Mouse (Mus musculus): Measurements from ENCODE around the gene Gm5737.

Gene Gm5737

DNA sequence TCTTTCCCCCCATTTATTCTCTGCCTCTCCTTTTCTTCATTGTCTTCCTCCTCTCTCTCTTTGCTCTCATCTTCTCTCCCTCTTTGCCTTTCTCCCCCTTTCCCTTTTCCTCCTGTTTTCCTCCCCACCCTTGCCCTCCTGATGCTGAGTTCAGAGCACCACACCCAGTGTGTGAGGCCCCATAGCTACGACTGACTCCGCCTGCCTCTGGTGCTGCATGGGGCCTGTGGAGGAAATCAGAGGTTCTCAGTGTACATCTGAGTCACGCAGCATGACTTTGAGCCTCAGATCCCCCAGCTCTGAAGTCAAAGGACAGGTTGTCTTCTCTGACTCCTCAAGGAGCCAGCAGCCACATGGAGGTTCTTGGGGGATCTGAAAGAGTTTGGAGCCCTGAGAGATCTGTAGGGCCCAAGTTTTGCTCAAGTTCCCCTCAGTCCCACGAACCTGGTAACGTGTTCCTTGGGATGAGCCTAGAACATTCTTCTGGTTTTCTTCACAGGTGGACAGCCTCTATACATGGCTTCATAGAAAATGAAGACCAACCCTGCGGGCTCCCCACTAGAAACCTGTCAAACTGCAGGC is at the start of gene Gm5737:
Gene Gm5737 (plus strand): TSS at position 532 of the 582 bp plus-strand sequence.
- DNase-seq = no peak

DNA sequence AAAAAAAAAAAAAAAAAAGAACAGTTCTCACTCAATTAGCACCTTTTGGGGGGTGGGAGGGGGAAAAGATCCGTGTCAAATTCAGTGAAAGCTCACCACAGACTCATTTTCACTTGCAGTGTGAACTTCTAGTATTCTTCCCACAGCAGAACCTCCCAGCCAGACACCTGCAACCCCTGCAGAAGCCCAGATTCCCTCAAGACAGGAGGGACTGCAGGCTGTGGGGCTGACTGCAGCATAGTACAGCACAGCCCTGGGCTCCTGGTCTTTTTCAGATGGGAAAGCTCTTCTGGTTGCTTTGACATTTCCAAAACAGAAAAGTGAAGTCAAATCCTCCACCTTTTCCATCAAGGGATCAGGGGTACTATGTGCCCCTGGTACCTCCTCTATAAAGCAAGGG is 44.8 kb upstream of the Gm5737 start:
- DNase-seq = no peak

DNA sequence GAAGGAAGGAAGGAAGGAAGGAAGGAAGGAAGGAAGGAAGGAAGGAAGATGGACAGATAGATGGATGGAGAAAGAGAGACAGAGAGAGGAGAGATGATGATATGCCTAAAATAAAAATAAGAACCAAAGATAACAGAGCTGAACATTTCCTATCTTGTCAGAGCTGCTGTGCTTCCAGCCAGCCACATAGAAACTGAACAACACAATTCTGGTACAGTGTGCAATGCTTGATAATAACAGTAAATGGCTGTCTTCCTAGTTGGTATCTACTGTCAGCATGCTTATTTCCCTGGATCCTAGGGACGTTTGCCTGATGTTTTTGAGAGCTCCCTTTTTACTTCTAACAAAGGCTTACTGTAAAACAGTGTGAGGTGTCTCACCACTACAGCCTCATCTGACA is 40.8 kb upstream of the Gm5737 start:
- no peak for DNase-seq

DNA sequence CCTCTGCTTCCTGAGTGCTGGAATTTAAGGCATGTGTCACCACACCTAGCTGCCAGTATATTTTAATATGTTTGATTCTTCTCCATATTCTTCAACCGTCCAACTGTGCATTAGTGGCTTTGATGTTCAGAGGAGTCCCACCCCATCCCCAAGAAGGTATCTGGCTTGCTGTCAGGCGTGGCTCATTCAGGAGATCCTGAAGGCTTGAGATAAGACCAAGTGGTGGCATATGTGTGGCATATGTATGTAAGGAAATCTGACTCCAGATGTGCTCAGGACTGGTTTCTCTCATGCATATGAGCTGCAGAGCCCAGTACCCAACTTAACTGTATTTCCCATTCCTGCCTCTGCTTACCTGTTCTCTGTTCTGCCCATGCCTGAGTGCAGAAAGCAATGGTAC is 34.2 kb upstream of the Gm5737 start:
- no peak for DNase-seq

DNA sequence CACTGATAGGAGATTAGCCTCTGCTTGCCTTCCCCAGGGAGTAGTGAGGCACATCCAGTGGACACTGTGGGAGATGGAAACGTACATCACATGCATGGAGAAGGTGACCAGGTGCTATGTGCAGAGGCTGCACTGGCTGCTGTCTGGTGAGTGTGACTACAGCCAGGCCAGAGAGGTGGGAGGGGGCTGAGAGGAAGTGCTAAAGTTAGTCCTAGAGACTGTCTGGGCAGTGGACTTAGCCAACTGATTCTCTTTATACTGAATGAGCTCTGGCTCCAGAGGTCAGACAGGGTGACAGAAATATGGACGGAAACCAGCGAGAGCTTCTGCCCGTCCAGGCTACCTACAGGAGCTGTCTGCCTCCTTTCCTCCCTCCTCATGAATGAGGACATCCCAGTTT is 16.6 kb upstream of the Gm5737 start:
- DNase-seq = no peak

DNA sequence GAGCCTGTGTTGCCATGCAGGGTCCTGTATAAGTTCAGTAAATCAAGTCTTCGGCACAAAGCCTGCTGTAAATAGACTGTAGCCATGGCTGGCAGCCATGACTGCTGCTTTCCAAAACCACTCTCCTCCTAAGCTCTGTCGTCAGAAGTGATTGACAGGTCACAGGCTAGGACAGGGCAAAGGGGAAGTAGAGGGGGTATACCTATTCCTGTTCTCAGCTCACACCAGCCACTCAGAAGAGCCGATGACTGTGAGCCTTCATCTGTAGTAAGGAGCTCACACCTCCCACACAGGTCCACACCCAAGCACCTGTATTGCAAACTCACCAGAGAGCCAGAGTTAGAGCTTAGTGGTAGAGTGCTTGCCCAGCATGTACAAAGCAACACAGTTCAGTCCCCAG is 15.8 kb upstream of the Gm5737 start:
- DNase-seq = no peak

DNA sequence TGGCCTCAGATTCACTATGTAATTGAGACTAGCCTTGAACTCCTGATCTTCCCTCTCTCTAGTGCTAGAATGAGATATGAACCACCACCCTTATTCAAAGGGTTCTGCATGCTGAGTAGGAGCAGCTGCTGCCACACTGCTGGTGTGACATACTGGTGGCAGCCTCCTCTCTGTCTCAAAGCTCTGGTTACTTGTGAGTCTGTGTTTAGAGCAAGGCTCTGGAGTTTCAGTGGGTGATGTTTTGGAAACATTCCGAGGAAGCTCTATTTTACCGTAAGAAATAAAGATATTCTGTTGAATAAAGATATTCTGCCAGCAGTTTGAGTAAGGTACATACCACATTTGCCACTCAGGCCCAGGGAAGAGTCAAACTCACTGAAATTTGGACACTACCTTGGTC is 8.9 kb upstream of the Gm5737 start:
- DNase-seq = no peak

DNA sequence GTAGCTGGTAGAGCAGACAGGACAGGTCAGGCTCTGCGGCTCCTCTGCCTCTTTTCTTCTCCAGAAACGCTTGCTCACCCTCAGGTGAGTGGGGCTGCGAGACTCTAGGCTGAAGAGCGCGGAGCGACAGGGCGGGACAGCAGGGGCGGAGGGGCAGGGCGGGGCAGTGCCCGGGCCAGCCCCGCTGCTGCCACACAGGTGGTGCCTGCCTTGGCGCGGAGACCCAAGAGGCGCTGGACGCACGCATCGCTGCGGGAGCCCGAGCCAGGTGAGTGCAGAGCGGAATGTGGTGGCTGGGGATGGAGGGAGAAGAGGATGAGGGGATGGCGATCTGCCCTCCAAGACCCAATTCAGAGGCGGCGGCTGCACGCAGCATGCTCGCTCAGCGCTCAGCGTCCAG is 2.5 kb upstream of the Gm5737 start:
- no peak for DNase-seq

DNA sequence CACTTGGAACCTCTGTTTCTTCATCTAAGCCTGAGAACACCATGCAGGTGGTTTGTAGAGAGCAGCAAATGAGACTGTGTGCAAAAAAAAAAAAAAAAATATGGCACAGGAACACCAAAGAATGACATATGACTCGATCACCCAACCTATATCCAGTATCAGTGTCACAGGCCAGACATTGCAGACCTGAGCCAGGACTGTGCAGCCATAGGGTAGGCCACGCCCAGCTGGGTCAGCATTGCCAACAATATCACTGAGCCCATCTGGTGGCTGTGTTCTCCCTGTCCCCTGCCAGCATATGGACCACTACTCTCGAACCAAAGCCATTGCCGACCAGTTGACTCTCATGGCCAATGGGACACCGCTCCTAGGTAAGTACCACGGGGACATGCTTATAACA is 5.4 kb downstream of the Gm5737 start:
- DNase-seq = no peak

DNA sequence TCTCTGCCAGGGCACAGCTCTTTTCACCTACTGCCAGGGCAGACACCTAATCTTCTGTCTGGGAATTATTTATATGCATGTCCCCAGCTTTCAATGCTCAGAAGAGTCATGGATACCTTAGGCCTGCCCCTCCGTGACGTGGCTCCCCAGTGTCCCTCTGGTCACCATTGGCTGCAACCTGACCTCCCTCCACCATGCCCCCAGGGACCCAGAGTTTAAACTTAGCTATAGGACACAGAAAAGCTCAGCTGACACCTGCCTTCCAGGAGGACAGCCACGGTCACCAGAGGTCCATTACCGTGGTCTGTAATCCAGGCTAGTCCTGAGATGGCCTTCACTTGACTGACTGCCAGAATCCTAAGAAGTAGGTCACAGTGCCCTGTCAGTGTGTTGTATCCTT is 7.2 kb downstream of the Gm5737 start:
- DNase-seq = no peak

DNA sequence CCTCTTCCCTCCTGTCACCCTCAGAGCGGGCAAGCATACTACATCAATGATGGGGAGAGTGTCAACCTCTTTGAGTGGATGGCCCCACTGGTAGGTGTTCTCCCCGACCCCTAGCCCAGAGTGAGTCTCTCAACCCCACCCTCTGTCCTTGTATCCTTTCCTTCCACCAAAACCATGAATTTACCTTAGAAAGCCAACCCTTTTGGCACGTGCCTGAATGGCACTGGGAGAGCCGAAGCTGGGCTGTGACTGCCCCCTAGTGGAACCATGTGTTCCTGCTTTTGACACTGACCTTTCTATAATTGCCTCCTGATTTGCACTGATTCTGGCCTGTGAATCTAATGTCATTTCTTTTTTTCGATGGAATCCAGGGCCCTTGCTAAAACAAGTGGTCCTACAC is 11.1 kb downstream of the Gm5737 start:
- peak; percentile 66 for DNase-seq

DNA sequence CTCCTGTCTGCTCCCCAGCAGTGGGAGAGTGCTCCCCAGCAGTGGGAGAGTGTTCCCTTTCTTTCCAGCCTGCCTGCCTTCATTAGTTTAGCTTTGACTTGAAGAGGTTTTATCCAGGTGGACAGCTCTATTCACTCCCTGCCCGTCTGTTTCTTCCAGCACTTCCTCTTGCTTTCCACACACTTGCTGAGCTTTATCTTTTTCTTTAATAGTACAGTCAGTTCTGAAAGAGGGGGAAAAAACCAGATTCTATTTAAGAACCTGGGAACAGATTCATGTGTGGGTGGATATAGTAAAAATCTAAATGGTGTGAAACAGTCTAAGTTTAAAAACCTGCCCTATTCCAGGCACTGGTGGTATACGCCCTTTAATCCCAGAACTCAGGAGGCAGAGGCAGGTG is 12.9 kb downstream of the Gm5737 start:
- DNase-seq = no peak

DNA sequence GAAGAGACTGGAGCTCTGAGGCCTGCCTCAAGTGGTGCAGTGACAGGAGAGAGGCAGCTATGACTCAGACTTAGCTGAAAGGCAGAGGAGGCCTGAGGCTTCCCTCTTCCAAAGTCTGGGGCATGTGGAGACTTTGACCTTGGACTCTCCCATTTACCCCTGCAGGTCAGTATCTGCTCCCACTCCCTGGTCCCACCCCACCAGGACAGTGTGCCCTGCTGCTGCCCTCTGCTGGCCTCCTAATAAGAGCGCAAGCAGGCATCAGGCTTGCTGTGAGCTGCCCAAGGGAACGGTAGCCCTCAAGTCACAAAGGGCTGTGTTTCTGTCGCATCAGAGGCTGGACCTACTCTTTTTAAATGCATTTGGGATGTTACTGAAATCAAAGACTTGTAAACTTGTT is 14.2 kb downstream of the Gm5737 start:
- DNase-seq = peak; percentile 37

DNA sequence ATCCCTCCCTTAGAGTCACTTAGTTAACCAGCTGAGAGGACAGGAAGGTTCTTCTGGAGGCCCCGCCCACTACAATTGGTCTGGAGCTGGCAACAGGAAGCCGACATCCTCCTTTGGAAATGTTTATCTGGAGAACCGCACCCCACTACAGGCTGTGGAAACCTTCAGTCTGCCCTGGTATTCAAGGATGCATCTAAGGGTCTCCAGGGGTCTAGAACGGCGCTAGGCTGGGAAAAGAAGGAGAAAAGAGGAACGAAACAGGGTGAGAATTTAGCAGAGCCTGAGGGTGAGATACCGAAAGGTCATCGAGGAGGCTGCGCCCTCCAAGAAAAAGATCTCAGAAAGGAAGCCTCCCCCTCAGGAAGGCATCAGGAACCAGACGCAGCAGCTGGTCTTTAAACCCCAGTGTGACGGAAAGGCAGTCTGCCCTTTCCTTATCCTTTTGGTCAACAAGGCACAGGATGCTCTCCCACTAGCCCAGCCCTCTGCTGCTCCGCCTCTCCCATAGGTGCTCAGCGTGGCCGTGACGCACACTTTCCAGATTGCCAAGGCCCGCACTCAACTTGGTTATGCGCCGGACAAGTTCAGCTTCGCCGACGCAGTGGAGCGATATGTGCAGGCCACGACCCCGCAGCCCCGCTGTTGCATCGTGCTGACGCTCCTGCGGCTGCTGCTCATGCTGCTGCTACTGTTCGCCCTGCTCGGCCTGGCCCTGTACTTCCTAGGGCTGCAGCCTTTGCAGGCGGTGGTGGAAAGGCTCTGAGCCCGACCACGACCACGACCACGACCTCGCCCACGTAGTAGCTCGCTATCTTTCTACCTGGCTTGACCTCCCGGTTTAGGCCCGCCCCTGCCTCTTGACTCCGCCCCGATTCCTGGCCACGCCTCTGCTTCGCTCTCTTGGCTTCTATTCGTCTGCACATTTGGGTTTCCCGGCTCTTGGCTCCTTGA is 18.5 kb downstream of the Gm5737 start:
- peak; percentile 76 for DNase-seq

DNA sequence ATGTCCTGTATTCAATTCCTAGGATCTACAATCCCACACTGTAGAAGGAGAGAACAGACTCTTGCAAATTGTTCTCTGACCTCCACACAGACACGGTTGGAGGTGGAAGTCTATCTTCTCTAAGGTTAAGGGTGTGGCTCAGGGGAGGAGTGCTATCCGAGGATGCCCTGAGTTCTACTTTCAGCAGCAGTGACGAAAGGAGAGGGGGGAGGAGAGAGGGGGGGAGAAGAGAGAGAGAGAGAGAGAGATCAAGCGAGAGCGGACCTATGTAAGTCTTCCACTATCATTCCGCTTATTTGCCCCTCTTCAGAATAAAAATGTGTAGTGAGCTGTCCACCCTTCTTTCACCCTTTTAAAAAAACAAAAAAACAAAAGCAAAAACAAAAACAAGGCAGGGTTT is 22.3 kb downstream of the Gm5737 start:
- DNase-seq = no peak

DNA sequence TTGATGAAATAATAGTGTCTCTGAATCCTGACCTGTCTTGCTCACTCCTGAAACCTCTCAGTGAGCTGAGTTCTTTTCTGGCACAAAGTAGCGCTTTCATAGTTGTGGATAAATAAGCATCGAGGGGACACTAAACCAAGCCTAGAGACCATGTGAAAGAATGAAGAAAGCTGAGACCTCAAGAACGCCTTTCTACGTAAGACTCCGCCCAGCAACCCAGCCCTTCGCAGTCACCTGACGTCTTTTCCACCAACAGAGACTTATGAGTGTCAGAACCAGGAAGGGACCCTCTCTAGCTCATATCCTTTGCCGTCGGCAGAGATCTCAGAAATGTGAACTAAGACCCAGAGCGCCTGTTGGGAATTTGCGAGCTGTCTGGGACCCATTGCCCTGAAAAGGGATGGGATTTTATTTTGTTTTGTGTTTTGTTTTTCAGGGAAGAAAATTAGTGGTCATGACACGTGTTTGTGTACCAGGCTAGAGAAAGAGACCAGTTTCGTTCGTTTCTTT is 22.8 kb downstream of the Gm5737 start:
- peak; percentile 81 for DNase-seq

DNA sequence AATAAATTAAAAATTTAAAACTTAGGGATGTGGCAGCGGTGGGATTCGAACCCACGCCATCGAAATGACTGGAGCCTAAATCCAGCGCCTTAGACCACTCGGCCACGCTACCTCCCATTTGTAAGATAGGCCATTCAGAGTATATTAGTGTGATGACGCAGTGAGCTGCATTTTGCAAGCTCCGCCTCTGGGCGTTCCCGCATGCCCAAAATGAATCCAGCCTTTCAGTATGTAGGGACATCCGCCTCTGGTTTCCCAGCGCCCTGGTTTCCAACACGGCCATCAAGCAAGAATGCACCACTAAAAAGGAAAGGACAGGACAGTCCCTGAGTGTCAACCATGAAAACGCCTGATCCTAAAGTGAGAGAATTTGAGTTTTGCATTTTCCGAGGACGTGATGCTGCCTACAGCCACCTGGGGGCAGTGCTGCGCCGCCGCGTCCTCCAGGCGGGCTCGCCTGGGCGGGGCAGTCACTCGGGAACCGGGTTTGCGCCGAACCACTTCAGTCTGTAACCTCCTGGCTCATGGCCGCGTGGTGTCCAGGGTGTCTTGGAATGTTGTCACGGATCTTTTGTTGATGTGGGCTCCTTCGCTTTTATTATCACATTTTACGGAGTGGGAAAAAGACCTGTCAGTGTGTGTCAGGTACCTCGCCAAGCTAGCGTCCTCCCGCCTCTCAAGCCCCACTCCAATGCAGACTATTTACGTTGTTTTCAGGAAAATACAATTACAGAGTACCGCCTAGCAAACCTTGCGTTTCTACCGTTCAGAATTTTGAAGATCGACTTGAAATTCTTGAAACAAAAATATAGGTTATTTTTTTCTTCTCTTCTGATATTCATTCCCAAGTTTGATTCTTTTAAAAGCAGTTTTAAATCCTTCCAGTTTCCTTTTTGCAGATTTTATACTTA is 23.5 kb downstream of the Gm5737 start:
- DNase-seq = peak; percentile 98

DNA sequence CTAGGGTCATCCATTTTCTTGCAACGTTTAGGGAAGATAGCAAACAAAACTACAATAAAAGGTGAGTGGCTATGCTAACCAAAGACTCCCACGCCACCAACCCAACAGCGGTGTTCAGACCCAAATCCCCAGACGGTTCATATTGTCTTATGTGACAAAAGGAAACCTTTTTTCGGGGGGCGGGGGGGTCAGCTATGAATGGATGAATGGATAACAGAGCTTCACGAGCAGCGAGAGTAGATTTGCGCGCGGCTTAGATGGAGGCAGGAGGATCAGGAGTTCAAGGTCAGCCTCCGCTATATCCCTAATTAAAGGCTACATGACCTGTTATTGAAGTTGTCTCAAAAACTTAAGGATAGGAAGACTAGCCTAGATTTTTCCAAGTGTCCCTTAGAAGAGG is 24.2 kb downstream of the Gm5737 start:
- DNase-seq = no peak

DNA sequence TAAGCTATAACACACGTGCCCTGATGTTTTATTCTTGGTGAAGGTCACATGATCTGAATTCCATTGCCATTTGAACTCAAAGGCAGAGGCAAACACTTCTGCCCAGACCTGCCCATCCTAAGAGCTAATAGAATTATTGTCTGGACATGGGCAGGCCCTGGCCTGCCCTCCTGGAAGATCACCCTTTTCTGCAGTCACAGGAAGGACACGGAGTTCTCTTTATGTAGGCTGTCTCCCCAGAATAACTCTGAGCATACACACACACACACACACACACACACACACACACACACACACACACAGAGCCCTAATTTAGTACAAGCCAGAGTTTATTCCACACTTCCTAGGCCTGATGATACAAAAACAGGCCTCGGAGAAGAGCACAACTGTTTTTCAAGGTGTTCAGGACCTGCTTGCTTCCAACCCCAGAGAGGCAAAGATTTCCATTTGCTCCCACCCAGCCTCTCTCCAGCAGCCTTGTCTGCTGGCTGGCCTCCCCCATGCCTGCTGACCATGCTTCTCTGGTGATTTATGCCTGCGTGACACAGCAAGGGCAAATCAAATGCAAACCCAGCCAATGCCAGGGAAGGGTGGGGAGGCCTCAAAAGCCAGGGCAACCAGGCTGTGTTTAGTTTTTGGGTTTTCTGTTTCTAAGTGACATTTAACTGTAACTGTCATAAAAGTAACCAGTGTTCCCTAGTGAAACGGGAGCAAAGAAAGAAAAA is 26.4 kb downstream of the Gm5737 start:
- DNase-seq = no peak

DNA sequence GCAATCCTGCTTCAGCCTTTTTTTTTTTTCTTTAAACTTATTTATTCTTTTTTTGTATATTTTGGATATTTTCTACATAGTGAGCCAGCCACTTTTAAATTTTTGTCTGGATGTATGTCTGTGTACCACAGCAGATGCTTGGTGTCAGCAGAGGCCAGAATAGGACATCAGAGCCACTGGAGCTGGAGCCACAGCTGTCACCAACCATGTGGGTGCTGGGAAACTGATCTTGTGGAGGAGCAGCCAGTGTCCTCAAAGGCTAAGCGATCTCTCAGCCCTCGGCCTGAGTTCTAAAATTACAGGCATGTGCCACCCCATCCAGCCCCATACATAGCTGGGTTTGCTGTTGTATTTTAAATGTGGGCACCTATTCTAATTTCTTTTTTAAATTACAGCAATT is 27.6 kb downstream of the Gm5737 start:
- DNase-seq = no peak

DNA sequence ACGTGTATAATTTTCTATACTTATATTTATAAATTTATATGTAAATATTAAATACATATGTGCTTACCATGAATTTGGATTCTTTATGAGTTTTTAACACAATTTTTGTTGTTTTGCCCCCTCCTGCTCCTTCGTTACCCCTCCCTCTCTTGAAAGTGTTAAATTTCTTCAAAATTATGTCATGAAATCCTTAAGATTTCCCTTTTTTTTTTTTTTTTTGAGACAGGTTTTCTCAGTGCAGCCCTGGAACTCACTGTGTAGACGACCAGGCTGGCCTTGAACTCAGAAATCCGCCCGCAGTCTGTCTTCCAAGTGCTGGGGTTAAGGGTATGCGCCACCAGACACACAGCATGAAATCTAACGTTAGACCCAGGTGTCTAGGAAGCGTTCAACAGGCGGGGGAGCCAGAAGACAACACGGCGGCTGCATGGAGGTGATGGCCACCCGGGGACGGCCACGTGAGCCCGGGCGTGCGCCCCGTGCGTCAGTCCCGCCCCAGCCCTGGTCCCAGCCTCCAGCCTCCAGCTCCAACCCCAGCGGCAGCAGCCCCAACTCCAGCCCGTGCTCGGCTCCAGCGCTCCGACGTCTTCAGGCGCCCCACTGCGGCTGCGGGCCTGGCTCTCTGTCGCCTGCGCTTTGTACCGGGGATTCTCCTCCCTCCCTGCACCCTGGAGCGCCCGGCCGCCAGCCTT is 30.3 kb downstream of the Gm5737 start, which contains the start of gene Eef2k:
Gene Eef2k (plus strand): TSS at position 487 of the 692 bp plus-strand sequence.
- DNase-seq = peak; percentile 89
